Mouse (Mus musculus): ENCODE data around the gene Foxp1.

GRCm38 (mm10) chr6:99221147-99221546, 301.4 kb downstream of the Foxp1 start:
- TF ChIP-seq POLR2A (IDR thresholded peaks at IDR 0.05; ENCODE audit: control insufficient read depth, extremely low read depth, insufficient read depth, low read length, poor library complexity) = no peak
- no peak for TF ChIP-seq CTCF (IDR thresholded peaks at IDR 0.05; ENCODE audit: borderline replicate concordance, control insufficient read depth, extremely low read depth, insufficient read depth, low read length, poor library complexity)
